Mouse (Mus musculus) CH12.LX (cell line): Measurements from ENCODE around the gene Nid1. TPM values are rescaled to one million over a fixed set of nuclear protein-coding genes. Genes with fewer than 3 reads are reported as not detected.

Experiments used
- DNase-seq: peaks from one replicate; pipeline ENCODE4 v3.0.0-alpha.2; 2013; ENCODE audit errors: extremely low read depth
- H3K27ac ChIP-seq: 2 replicates; pipeline ENCODE4 v1.5.1; 2012; ENCODE audit warnings: low read depth, mild to moderate bottlenecking, control low read depth, moderate library complexity; ENCODE audit not compliant: insufficient read depth
- H3K27me3 ChIP-seq: replicated peaks from 2 replicates; pipeline ENCODE3; 2012; ENCODE audit warnings: inconsistent platforms
- H3K36me3 ChIP-seq, 2 experiments: replicated peaks in 1 of 2; 2 replicates each; pipeline versions ENCODE3 to v1.6.1; 2012; ENCODE audit warnings: inconsistent platforms in 1 of 2, low read length in 1 of 2, mild to moderate bottlenecking in 1 of 2, mixed read lengths in 1 of 2, moderate library complexity in 1 of 2; ENCODE audit not compliant: control insufficient read depth in 1 of 2, insufficient read depth in 1 of 2
- H3K4me1 ChIP-seq, 2 experiments: 2 replicates each; pipeline ENCODE4 v1.6.1; 2012; ENCODE audit warnings: inconsistent platforms in 1 of 2, moderate library complexity in 1 of 2; ENCODE audit not compliant: insufficient read depth in 2 of 2, control insufficient read depth in 1 of 2
- H3K4me2 ChIP-seq: 2 replicates; pipeline ENCODE4 v1.6.1; 2012; ENCODE audit warnings: low read depth, mild to moderate bottlenecking, control low read depth; ENCODE audit not compliant: poor library complexity, insufficient read depth, severe bottlenecking
- H3K4me3 ChIP-seq, 3 experiments: fragments of 150-350 bp in 1 of 3; sonication (generic) in 1 of 3; replicated peaks in 1 of 3; 2 replicates each; pipeline versions ENCODE3 to v1.5.1; 2011 to 2012; ENCODE audit warnings: low read depth in 2 of 3, low read length in 2 of 3, mild to moderate bottlenecking in 2 of 3, moderate library complexity in 2 of 3, control low read depth in 1 of 3, improper control_type of control experiment in 1 of 3, inconsistent platforms in 1 of 3, mixed read lengths in 1 of 3; ENCODE audit not compliant: poor library complexity in 1 of 3
- H3K79me2 ChIP-seq: replicated peaks from 2 replicates; pipeline ENCODE4 v1.6.1; 2012; ENCODE audit warnings: mild to moderate bottlenecking, moderate library complexity; ENCODE audit not compliant: control insufficient read depth, poor library complexity, insufficient read depth, severe bottlenecking; ENCODE audit errors: extremely low read depth
- H3K9ac ChIP-seq: 2 replicates; pipeline ENCODE4 v1.6.1; 2012; ENCODE audit warnings: low read depth, mild to moderate bottlenecking, control low read depth, moderate library complexity; ENCODE audit not compliant: insufficient read depth
- H3K9me3 ChIP-seq: replicated peaks from 2 replicates; pipeline ENCODE3; 2012; ENCODE audit warnings: low read length, inconsistent platforms, mixed read lengths
- BHLHE40 ChIP-seq: IDR thresholded peaks from 2 replicates; pipeline ENCODE4 v1.6.1; 2011; ENCODE audit warnings: mild to moderate bottlenecking, low read depth, low read length, improper control_type of control experiment
- CHD1 ChIP-seq: IDR thresholded peaks from 2 replicates; pipeline ENCODE4 v1.6.1; 2012; ENCODE audit warnings: low read depth, low read length, improper control_type of control experiment, inconsistent platforms
- ELF1 ChIP-seq: IDR thresholded peaks from 2 replicates; pipeline ENCODE4 v1.6.1; 2014; ENCODE audit warnings: low read depth, mild to moderate bottlenecking, inconsistent platforms, low read length, improper control_type of control experiment
- EP300 ChIP-seq: IDR thresholded peaks from 2 replicates; pipeline ENCODE4 v1.6.1; 2011; ENCODE audit warnings: low read length, improper control_type of control experiment
- JUND ChIP-seq: conservative IDR thresholded peaks from 2 replicates; pipeline ENCODE4 v1.6.1; 2011; ENCODE audit warnings: low read depth, low read length, improper control_type of control experiment
- MAZ ChIP-seq: IDR thresholded peaks from 2 replicates; pipeline ENCODE4 v1.6.1; 2012; ENCODE audit warnings: low read depth, mild to moderate bottlenecking, inconsistent platforms, low read length, improper control_type of control experiment, moderate library complexity
- NELFE ChIP-seq: IDR thresholded peaks from 2 replicates; pipeline ENCODE4 v1.6.1; 2011; ENCODE audit warnings: low read depth, low read length, improper control_type of control experiment
- PAX5 ChIP-seq: IDR thresholded peaks from 2 replicates; pipeline ENCODE4 v1.6.1; 2012; ENCODE audit warnings: low read length, inconsistent platforms, mixed read lengths
- POLR2A ChIP-seq: IDR thresholded peaks from 2 replicates; pipeline ENCODE4 v1.6.1; 2011; ENCODE audit warnings: low read depth, mild to moderate bottlenecking, improper control_type of control experiment, low read length
- POLR2AphosphoS2 ChIP-seq: IDR thresholded peaks from 2 replicates; pipeline ENCODE4 v1.6.1; 2011; ENCODE audit warnings: low read depth, low read length, improper control_type of control experiment
- RAD21 ChIP-seq: IDR thresholded peaks from 2 replicates; pipeline ENCODE4 v1.6.1; 2011; ENCODE audit warnings: low read depth, mild to moderate bottlenecking, low read length, improper control_type of control experiment, moderate library complexity
- SIN3A ChIP-seq: IDR thresholded peaks from 2 replicates; pipeline ENCODE4 v1.6.1; 2012; ENCODE audit warnings: low read length, improper control_type of control experiment, inconsistent platforms
- SMC3 ChIP-seq: IDR thresholded peaks from 2 replicates; pipeline ENCODE4 v1.6.1; 2011; ENCODE audit warnings: low read depth, low read length, improper control_type of control experiment
- TBP ChIP-seq: conservative IDR thresholded peaks from 2 replicates; pipeline ENCODE4 v1.6.1; 2011; ENCODE audit warnings: low read depth, low read length, improper control_type of control experiment
- TCF12 ChIP-seq: IDR thresholded peaks from 2 replicates; pipeline ENCODE4 v1.6.1; 2014; ENCODE audit warnings: low read depth, mild to moderate bottlenecking, inconsistent platforms, low read length, improper control_type of control experiment
- UBTF ChIP-seq: IDR thresholded peaks from 2 replicates; pipeline ENCODE4 v1.6.1; 2012; ENCODE audit warnings: low read depth, mild to moderate bottlenecking, inconsistent platforms, low read length, improper control_type of control experiment, moderate library complexity
- USF2 ChIP-seq: conservative IDR thresholded peaks from 2 replicates; pipeline ENCODE4 v1.6.1; 2011; ENCODE audit warnings: low read depth, low read length, improper control_type of control experiment
- ZKSCAN1 ChIP-seq: IDR thresholded peaks from 2 replicates; pipeline ENCODE4 v1.6.1; 2012; ENCODE audit warnings: low read depth, inconsistent platforms, low read length, improper control_type of control experiment, borderline replicate concordance
- ZNF384 ChIP-seq: IDR thresholded peaks from 2 replicates; pipeline ENCODE4 v1.6.1; 2012; ENCODE audit warnings: low read depth, low read length, improper control_type of control experiment, inconsistent platforms
- dilution Hi-C: fragments of 300-500 bp; cut with MboI; formaldehyde crosslinking; loops from 2 replicates; pipeline ENCODE4 v1.14.3; 2020; ENCODE audit warnings: low sequenced_read_pairs; ENCODE audit not compliant: extremely low pct_unique_long_range_greater_than_20kb, extremely low pct_ligation_motif_present
- in situ Hi-C: fragments of 300-500 bp; cut with MboI; formaldehyde crosslinking; loops from 3 replicates; pipeline ENCODE4 v1.14.3; 2019; ENCODE audit warnings: low sequenced_read_pairs, low pct_ligation_motif_present, low pct_unique_long_range_greater_than_20kb, mixed read lengths
- polyA plus RNA-seq: library from polyadenylated mRNA; unstranded; fragments of >175 nt; gene quantifications from 2 replicates; pipeline ENCODE4 v1.2.1, GENCODE M21; 2012; ENCODE audit warnings: low read depth; ENCODE audit not compliant: insufficient read length
- total RNA-seq, 2 experiments: library from RNA; depleted of rRNA; stranded (reverse); fragments of 300-350 nt in 1 of 2; fragments of >200 nt in 1 of 2; gene quantifications; 2 replicates each; pipeline ENCODE4 v1.2.3; 2012 to 2014

Gene Nid1
- total and polyA plus RNA-seq, 3 experiments, result 0.30 to 0.94 (median 0.38) TPM

GRCm38 (mm10) chr13:13493517-13493916 is 56.2 kb downstream of the Nid1 start:
- in situ Hi-C loops (no loop called here), dilution Hi-C loops (no loop called here)
- H3K9ac ChIP-seq, result no peak overlapping the region
- DNase-seq, result peak; percentile 65
- H3K36me3 ChIP-seq, result no peaks in the 10 kb centered on the region
- no peaks in the 10 kb centered on the region for H3K27me3 ChIP-seq
- TF ChIP-seq CHD1, result no peak
- no peak for TF ChIP-seq ELF1
- TF ChIP-seq NELFE, result no peak
- no peak for TF ChIP-seq UBTF
- TF ChIP-seq POLR2AphosphoS2, result no peak
- TF ChIP-seq PAX5, result no peak
- TF ChIP-seq ZNF384, result no peak
- no peak for TF ChIP-seq ZKSCAN1
- no peak for TF ChIP-seq TCF12
- TF ChIP-seq MAZ, result no peak
- H3K4me3 ChIP-seq, result no peak overlapping the region
- H3K4me2 ChIP-seq, result no peak overlapping the region
- H3K79me2 ChIP-seq, result no peaks in the 10 kb centered on the region
- H3K27ac ChIP-seq, result peak overlapping the region; percentile 44; the same call in 1 of the 2 replicates
- no peaks in the 10 kb centered on the region for H3K9me3 ChIP-seq
- H3K4me1 ChIP-seq, result peaks cover 27 to 43% of the 10 kb centered on the region in 2 experiments

DNA sequence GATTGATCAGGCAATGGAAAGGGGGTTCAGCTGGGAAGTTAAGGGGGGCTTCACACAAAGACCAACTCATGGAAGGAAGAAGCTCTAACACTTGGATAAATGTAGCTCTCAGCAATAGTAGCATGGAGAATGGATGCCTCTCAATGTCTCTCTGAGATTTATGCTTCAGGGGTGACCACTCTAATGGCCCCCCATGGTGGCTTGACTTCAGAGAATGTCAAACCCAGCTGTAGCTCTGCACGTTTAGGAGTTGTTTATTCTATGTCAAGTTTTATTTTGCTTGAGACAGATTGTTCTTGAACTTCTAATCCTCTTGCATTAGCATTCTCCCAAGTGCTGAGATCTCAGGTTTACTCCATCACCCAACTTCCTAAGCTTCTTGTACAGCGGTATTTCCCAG is 60.7 kb downstream of the Nid1 start:
- dilution Hi-C loops, result no loop called here
- Histone ChIP-seq H3K79me2 (no peaks in the 10 kb centered on the region), H3K9ac (no peak overlapping the region), H3K4me3 (no peak overlapping the region), H3K9me3 (no peaks in the 10 kb centered on the region), H3K27ac (no peak overlapping the region), H3K4me1 (peaks cover 15 to 19% of the 10 kb centered on the region in 2 experiments), H3K36me3 (no peaks in the 10 kb centered on the region), H3K27me3 (no peaks in the 10 kb centered on the region), H3K4me2 (no peak overlapping the region)
- in situ Hi-C loops, result no loop called here
- TF ChIP-seq RAD21, result no peak
- no peak for TF ChIP-seq TBP
- no peak for TF ChIP-seq JUND
- TF ChIP-seq SIN3A, result no peak
- no peak for TF ChIP-seq POLR2A
- TF ChIP-seq TCF12, result no peak
- no peak for TF ChIP-seq PAX5
- no peak for TF ChIP-seq POLR2AphosphoS2
- TF ChIP-seq BHLHE40, result no peak
- no peak for TF ChIP-seq EP300
- no peak for TF ChIP-seq USF2
- TF ChIP-seq SMC3, result no peak
- no peak for DNase-seq
